Mouse (Mus musculus): Measurements from ENCODE around the gene Kdm5b.

DNA sequence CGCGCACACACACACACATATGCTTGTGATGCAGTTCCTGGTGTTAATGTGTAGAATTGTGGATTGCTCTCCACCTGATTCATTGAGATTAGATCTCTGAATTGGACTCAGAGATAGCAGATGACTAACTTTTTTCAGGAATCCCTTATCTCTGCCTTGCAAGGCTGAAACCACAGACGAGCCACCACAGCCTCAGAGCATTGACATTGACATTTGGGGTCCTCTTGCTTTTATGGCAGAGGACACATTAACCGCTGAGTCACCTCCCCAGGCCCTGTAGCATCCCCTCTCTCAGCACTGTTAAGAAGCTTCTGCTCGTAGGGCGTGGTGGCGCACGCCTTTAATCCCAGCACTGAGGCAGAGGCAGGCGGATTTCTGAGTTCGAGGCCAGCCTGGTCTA lies 69.5 kb downstream of the Kdm5b start:
- TF ChIP-seq POLR2A (IDR thresholded peaks at IDR 0.05; ENCODE audit: borderline replicate concordance, extremely low read depth, insufficient read depth, insufficient read length, poor library complexity, severe bottlenecking) (no peak), CTCF (IDR thresholded peaks at IDR 0.05; ENCODE audit: borderline replicate concordance, extremely low read depth, insufficient read depth, insufficient read length) (no peak)

Measured in brain, embryonic 14.5 days (tissue).